Mouse (Mus musculus): ENCODE measurements at regions not wholly inside any gene's neighbourhood (a gene's known extent, or its start where the extent isn't known, plus 50 kb on each side); places are given as distances from the start of the nearest gene placed in this dataset.
A peak's percentile ranks its signal among the peaks of the same experiment; 100 is the strongest.

DNA sequence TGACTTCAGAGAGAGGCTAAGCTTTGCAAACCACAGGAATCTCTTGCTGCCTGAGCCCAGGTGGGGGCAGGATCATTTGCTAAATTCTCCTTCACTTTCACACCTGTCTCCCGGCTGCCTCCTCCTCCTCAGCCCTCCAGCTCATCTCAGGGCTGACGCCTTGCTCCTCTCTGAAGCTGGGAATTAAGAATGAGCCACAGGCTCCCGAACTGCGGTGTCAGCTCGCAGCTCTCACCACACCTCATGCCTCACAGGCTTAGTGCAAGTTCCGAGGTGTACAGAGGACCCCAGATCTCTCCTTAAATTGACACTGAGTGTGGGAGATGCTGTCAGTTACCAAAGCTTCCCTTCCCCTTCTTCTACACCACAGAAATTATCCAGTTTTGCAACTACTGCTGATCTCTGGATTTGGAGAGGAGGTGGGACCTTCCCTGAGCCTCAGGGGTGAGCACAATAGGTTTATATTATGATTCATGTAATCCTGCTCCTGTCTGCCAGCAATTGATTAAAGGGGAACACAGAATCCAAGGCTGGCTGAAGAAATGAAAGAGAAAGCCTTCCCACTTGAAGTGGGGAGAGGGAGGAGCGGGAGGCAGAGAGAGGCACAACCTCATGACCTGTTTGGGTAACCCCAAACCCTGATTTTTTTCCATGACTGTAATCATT, 456.6 kb upstream of the Tbx3 start:
- DNase-seq (ENCODE audit: low read depth, low spot score): no peak

DNA sequence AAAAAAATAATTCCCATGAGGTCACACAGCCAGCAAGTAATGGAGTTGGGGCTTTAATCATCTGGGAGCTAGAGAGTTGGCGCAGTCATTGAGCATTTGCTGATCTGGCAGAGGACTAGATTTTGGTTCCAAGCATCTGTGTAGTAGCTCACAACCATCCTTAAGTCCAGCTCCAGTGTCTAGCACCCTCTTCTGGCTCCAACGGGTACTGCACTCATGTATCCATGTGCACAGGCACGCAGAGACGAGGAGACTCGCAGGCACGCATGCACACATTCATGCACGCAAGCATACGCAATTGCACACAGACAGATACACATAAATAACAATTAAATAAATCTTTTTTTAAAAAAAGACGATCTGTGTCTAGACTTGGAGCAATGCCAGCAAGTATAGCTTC, 455.5 kb upstream of the Tbx3 start:
- no peak for DNase-seq (ENCODE audit: low read depth, low spot score)

DNA sequence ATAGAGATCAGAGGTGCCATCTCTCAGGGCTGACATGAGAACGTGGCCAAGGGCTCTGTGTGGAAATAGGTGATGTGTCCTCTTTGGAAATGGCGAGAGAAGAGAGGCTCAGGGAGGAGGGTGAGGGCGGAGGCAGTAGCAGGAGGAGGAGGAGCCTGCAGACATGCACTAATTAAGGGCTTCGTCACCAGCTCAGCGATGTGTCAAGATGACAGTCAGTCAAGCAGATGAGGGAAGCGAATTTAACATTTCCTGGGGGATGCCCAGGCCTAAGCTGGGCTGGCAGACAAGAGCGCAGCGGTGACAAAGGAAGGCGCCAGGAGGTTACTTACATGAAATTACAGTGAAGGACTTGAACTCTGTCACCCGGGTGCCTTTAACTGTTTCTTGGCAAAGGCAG, 455.1 kb upstream of the Tbx3 start:
- DNase-seq (ENCODE audit: low read depth, low spot score): no peak

DNA sequence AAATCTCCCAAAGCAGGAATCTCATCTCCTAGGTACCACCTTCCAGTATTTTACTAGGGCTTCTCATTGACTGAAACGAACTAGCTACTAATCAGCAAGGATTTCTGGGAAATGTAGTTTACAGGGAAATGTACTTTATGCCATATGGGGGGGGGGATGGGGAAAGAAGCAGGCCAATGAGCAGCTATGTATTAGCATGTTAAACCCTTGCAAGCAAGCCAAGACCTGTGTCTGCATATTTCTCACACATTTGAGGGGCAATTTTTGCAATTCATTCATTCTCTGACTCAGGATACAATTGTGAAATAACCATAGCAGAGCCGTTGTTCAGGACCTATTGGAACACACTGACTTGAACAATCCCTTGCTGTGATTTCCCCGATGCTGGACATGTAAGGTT, 454.3 kb upstream of the Tbx3 start:
- DNase-seq (ENCODE audit: low read depth, low spot score): no peak

DNA sequence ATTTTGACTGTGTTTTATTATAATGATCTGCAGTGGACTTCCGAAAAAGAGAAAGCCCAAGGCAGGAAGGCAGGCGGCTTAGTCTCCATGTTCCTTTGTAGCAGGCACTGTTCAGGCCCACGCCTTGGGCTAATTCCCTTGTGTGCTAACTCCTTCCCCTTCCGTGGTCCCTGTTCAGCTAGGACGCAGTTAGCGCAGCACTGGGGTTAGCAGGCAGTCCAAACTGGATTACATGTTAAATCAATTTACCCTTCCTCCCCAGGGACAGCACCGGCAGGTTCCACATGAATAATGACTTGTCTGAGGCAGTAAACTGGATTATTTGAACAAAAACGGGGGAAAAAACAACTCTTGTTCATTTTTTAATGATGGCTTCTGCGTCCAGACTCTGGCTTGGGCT, 453.4 kb upstream of the Tbx3 start:
- peak; percentile 31 for DNase-seq (ENCODE audit: low read depth, low spot score)

DNA sequence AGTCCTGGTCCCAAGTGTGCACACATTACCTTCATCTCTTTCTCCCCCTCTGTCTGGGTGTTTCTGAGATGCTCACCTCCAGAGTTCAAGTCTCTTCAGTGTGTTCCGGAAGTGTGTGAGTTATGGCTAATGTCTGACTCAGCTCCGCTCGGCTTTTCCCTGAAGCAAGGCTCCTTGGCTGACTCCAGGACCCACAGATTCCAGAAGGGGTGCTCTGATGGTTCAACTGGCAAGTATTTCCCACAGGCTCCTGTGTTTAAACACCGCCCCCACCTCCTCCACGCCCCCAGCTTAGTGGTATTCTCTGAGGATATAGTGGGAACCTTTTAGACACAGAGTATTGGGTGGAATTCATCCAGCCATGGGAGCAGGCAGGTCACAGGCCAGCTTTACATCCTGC, 441.8 kb upstream of the Tbx3 start:
- no peak for DNase-seq (ENCODE audit: low read depth, low spot score)

DNA sequence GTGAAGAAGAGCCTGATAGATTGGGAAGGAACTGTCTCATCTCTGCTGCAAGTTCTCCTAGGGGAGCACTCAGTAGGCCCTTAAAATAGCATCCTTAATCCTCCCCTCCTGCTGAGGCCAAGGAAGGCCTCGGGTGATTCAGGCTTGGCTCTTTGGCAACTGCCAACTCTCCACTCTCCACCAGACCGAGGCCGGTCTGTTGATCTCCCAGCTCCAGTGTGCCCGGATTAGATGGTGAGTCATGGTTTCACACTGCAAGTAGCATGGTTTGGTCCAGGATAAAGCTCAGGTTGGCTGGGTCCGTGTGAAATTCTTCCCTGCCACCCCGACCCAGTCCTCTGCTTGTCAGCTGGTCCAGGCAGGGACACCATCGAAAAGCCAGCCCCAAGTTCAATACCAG, 437.5 kb upstream of the Tbx3 start:
- peak; percentile 93 for DNase-seq (ENCODE audit: low read depth, low spot score)

DNA sequence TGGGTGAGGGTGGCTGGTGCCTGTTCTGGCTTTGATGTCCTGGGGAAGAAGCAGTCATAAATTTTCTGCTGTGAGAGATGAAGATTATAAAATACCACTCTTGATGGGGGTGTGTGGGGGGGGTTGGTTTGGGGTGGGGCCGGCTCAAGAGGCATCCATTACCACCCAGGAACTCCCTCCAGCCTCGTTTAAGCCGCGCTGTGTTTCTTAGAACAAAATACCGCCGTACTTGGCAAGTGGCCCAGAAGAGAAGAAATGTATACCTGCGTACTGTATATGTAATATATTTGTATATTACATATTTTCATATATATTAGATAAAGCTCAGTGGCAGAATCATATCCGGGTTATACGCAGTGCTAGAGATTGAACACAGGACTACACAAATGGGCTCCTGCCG, 434.6 kb upstream of the Tbx3 start:
- no peak for DNase-seq (ENCODE audit: low read depth, low spot score)

DNA sequence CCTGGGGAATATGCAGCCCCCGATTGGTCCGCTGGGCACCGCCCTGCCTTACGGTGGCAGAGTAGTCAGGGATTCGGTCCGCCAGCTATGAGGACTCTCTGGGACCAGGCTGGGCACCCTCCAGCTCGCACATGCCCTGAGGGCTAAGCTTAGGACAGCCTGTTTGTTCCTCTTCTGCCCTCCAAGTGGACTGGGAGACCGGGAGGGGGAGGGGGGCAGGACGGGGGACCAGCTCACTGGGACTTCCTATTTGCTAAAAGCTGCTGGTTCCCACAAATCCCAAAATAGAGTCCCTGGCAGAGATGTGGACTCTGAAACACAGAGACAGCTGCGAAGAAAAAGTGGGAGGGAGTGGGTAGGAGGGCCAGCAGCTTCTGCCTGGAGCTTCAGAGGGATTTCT, 423.6 kb upstream of the Tbx3 start:
- DNase-seq (ENCODE audit: low read depth, low spot score): peak; percentile 92

DNA sequence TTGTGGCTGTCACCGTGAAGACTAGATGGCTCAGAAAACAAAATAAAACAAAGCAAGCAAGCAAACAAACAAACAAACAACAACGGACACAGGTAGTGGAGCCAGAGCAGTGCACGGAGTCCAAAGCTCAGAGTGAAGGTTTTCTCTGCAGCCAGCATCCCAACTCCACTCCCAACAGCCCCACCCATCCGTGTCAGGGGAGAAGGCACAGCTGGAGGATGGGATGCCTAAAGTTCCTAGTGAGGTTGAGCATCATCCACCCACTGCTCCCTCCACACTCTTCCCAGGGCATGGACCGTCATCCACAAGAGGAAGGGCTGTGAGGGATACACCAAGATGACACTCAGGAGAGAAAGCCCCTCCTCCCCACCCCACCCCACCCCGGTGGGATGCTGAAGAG, 421.8 kb upstream of the Tbx3 start:
- DNase-seq (ENCODE audit: low read depth, low spot score): no peak

DNA sequence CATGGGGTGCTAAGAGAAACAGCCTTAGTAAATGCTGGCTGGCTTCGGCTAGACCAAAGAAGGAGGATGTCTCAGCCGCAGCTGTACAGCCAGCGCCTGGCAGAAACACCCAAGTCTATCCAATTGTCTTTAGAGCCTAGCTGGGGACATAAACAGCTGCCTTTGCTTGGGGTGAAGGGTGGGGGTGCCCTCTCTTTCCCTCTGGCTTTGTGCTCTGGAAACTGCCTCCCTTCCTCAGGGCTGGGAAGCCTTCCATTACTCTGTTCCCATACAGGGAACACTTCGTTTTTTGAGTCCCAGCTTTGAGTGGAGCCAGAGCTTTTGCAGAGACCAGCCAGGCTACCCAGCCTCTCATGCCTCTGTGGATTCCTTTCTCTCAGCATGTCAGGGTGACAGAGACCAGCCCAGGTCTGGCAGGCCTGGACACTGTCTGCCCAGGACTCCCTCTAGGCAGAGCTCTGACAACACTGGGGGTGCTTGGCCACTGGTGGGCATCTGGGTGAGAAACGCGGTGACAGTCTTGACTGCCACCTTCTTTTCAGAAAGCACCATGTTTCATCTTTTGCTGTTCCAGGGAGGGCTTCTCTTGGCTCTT, 421.2 kb upstream of the Tbx3 start:
- no peak for DNase-seq (ENCODE audit: low read depth, low spot score)

DNA sequence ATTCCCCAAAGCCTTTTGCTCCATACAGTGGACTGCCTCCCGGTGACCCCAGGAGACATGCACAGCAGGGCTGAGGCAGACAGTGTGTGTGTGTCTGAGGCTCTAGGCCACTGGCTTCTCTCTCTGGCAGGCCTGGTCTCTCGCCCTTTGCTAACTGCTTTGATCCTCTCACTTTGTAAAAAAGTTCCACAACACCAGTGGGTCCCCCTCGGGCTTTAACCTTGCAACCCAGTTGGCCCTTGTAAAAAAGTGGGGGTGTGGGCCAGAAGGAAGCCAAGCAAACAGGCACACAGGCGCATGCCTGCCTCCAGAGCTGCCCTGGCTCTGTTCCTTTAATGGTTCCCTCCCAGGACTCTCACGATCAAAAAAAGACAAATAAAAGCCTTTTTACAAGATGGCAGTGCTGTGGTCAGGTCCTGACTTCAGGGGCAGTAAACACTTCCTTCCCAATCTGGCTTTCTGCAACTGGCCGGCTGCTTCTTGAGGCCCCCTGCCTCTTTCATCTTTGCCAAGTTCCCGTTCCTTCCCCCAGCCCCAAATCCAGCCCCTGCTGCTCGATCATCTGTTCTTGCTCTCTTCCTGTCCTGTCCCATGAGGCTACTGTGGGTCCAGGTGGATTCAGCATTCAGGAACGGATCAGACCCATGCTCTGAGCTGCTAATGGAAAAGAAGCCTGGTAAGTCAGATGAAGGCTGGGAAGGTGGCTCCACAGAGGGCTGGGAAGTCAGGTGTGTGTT, 419.0 kb upstream of the Tbx3 start:
- no peak for DNase-seq (ENCODE audit: low read depth, low spot score)

DNA sequence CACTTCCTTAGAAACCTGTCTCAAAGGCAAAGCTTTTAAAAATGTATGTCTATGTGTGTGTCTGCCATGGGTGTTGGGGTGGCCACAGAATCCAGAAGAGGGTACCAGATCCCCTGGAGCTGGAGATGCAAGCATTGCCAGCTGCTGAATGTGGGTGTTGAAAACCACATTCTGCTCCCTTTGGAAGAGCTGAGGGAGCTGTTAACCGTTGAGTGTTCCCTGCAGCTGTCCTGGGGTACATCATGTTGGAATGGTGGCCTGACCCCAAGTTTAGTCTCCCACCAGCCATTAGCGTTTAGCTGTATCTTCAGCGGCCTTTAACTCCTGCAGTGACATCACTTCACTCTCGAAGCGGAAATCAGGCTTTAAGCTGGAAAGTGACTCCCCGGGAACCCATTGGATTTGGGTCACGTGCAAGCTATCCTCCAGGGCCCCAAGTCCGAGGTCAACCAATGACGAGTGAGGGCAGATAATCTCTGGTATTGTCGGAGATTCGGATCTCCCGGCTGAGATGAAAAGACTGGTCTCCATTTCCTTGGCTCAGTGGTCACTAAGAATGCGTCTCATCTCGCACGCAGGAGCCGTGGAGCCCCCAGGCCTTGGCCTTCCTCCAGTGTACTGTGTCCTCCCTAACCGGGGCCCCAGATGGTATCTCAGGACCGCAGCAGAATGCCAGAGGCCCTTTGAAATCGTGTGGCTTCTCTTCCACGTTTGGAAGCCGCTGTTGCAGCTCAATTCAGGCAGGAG, 412.9 kb upstream of the Tbx3 start:
- no peak for DNase-seq (ENCODE audit: low read depth, low spot score)

DNA sequence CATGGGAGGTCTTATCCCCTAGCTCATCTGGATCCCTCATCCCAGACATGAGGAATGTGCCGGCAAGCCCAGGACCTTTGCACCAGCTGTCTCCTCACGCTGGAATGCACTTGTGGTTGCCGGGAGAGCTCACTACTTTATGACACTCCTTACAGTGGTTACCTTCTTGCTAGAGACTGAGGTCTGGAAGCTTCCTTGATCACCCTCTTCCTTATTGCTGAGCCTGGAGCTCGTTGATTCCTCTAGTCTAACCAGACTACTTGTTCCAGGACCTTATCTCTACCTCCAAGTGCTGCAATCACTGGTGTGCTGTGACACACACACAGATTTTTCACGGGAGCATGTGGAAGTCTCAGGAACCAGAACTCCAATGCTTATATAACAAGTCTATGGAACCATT, 411.6 kb upstream of the Tbx3 start:
- DNase-seq (ENCODE audit: low read depth, low spot score): no peak

DNA sequence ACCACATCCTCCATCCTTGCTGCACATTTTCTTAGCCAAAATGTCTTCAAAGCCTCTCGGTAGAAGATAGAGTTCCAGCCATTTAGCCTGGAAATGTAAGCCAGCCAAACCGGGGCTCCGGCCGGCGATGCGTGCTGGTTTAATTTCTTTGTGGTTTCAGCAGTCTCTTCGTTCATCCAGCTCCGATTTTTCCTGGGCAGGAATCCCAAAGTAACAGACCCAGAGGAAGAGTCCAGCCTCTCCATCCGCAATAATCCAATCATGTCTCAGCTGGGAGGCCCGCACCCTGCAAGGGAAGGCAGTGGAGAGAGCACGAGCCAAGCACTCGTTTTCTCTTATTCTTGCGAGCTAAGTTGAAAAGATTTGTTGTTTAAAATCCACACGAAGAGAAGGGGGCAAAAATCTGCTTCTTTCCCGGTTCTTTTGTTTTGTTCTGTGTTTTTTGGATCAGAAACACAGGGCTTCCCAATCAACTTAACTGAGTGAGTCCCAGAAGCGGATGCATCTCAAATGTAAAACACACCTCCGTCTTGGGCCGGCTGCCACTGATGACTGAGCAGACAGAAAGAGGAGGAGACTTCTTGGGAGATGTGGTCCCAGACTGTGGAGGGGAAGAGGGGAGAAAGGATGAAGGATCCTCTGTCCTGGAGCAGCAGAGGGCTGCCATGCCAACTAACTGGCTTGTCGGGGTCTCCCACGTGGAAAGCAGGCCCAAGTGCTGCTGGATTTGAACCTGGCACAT, 405.1 kb upstream of the Tbx3 start:
- DNase-seq (ENCODE audit: low read depth, low spot score): peak; percentile 43

DNA sequence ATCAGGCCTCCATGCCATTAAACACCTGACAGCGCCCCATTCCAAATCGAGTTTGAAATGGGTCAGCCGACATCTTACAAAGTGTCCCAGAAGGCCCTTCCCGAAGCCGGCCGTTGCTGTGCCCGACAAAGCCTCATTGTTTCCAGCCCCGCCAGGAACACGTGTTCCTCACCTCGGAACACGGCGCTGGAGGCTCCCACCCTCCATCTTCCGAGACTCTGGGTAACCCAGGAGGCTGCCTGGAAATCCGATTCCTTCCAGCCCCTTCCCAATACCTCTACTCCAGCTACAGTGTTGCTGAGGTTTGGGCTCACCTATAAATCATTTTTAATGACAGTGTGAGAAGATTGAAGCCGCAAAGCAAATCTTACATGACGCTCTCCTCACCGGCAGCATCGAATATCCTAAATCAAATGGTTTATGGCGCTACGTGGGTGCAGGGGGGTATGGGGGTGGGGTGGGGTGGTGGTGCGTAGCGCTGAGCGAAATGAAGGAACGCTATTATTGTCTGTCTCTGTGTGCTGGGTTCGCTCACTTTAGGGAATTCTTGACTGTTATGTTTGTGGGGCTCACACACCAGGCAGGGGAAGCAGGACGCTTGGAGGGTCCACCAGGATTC, 399.1 kb upstream of the Tbx3 start:
- DNase-seq (ENCODE audit: low read depth, low spot score): no peak

DNA sequence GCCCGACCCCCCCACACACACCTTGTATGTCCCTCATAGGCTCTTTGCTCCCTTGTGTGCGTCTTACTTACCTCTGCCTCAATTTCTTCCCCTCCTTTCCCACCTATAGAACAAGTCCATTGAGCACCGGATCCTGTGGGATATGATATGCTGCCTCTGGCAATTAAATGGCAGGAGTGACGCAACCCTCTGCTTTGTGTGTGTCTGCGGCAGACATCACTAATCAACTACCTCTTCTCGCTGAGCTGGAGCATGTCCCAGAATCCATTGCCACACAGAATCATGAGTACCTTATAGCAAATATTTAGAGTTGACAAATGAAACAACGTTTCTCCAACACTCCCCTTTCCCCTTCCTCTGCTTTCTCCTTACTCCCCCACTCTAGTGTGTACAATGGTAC, 397.3 kb upstream of the Tbx3 start:
- no peak for DNase-seq (ENCODE audit: low read depth, low spot score)

DNA sequence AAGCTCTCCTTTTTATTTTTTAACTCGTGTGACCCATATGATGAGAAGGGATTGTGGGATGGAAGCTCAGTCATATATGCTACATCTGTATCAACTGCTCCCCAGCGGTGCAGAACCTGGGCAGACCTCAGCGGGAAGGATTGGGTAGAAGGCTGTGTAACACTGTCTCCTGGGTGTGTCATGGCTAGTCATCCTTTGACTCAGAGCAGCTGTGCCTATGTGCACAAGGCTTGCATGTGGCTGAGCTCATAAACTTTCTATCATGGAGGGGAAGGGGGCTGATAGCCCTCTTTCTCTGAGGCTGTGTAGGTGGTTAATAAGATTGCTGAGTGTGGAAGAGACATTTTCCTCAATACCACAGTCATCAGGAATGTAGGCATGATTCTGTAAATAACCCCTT, 396.9 kb upstream of the Tbx3 start:
- no peak for DNase-seq (ENCODE audit: low read depth, low spot score)

DNA sequence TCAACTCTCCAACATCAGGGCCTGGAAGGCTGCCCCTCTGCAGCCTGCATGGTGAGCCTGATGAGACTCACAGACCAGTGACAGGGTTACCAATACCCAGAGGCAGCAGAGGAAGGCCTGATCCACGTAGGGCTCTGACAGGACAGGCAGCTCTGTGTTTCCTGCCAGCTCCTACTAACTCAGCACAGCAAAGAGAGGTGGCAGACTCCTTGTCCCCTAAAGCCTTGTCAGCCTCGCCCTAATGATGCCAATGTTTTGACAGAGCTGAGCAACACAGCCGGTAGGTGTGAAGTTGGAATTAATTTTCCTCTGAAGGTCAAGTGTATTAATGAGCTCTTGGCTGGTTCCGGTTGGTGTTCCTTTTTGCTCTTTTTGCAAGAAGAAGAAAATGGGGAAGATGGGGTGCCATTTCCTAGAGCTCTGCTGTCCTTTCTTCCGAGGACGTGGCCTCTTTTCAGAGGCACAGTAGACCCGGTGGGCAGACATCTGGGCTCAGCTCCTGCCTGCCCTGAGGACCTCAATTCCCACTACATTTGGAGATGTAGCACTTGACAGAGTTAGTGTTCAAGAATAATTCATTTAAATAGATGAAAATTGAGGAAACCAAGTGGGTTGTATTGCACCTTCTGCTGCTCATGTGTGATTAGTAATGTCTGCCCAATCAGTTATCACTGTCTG, 395.5 kb upstream of the Tbx3 start:
- DNase-seq (ENCODE audit: low read depth, low spot score): no peak

DNA sequence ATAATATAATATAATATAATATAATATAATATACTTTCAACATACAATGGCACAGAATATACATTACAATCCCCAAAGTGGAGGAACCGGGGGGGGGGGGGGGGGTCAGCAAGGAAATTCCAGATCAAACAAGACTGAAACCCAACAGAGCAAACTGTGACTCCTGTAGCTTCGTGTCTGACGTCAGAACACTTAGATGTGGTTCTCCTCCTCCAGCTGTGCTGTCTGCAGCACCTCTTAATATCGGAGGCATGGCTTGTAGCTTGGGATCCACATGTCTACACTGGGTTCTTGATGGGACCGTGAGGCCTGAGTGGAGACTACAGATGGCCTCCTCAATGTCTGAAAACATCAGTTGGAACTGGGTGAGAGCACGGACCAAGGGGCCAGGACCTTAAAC, 390.3 kb upstream of the Tbx3 start:
- no peak for DNase-seq (ENCODE audit: low read depth, low spot score)

DNA sequence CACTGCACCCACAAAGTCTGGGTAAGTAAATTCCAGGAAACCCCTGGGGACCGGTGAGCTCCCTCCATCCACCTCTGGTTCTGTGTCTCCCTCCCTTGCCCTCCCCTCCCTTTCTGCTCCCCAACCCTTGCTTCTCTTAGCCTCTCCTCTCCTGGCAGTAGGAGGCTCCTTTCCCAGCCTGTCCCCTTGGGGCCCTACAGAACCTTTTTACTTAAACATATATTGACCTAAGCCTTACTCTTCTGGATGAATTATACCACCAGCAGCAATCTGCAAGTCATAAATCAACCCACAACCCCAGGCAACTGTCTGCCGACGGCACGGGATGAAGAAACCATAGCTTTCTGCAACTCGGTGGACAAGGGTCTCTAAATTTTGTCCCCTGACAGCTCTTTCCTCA, 380.7 kb upstream of the Tbx3 start:
- DNase-seq (ENCODE audit: low read depth, low spot score): no peak

Measured in skeletal muscle tissue, adult 2 months (tissue).